Mouse (Mus musculus) CH12.LX (cell line): ENCODE measurements around the gene Slc43a1.

Experiments used
- CHD2 ChIP-seq: IDR thresholded peaks from 2 replicates; pipeline ENCODE4 v1.6.1; 2011; ENCODE audit warnings: low read length, improper control_type of control experiment
- CTCF ChIP-seq, 2 experiments: IDR thresholded peaks in 1 of 2; conservative IDR thresholded peaks in 1 of 2; 2 replicates each; pipeline ENCODE4 v1.5.1; 2011 to 2012; ENCODE audit warnings: low read depth in 2 of 2, low read length in 2 of 2, improper control_type of control experiment in 1 of 2, inconsistent platforms in 1 of 2, mild to moderate bottlenecking in 1 of 2, moderate library complexity in 1 of 2
- HCFC1 ChIP-seq: IDR thresholded peaks from 2 replicates; pipeline ENCODE4 v1.6.1; 2012; ENCODE audit warnings: low read depth, mild to moderate bottlenecking, inconsistent platforms, low read length, improper control_type of control experiment
- MAZ ChIP-seq: IDR thresholded peaks from 2 replicates; pipeline ENCODE4 v1.6.1; 2012; ENCODE audit warnings: low read depth, mild to moderate bottlenecking, inconsistent platforms, low read length, improper control_type of control experiment, moderate library complexity
- MEF2A ChIP-seq: IDR thresholded peaks from 2 replicates; pipeline ENCODE4 v1.6.1; 2014; ENCODE audit warnings: low read depth, mild to moderate bottlenecking, inconsistent platforms, low read length, improper control_type of control experiment, borderline replicate concordance
- MXI1 ChIP-seq: IDR thresholded peaks from 2 replicates; pipeline ENCODE4 v1.6.1; 2011; ENCODE audit warnings: mild to moderate bottlenecking, low read depth, low read length, improper control_type of control experiment
- POLR2A ChIP-seq: IDR thresholded peaks from 2 replicates; pipeline ENCODE4 v1.6.1; 2011; ENCODE audit warnings: low read depth, mild to moderate bottlenecking, improper control_type of control experiment, low read length
- TCF12 ChIP-seq: IDR thresholded peaks from 2 replicates; pipeline ENCODE4 v1.6.1; 2014; ENCODE audit warnings: low read depth, mild to moderate bottlenecking, inconsistent platforms, low read length, improper control_type of control experiment
- USF1 ChIP-seq: IDR thresholded peaks from 2 replicates; pipeline ENCODE4 v1.6.1; 2014; ENCODE audit warnings: low read depth, mild to moderate bottlenecking, inconsistent platforms, low read length, improper control_type of control experiment

DNA sequence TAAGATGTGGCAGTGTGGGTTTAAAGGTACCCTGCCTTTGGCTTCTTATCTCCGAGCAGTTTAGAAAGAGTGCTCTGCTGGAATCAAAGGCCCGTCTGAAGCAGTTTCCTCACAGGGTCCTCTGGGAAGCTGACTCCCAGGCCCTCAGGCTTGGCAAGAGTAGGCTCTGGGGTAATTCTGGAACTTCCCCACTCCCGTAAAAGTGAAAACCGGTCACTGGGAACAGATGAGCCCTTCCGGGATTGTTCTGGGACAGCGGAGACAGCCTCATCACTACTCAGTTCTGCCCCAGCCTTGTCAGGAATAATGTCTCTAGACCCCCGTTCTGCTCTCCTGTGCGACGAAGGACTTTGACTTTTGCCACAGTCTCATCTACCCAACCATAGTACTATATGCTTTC, 48.2 kb upstream of the Slc43a1 start:
- TF ChIP-seq TCF12: no peak
- TF ChIP-seq MXI1: no peak
- TF ChIP-seq MEF2A: no peak
- TF ChIP-seq POLR2A: no peak
- no peak for TF ChIP-seq CTCF (conservative IDR thresholded peaks at IDR 0.05 in 1 of 2, IDR thresholded peaks at IDR 0.05 in 1 of 2; ENCODE audit: low read depth in 2 of 2, low read length in 2 of 2)
- no peak for TF ChIP-seq USF1
- TF ChIP-seq CHD2: no peak
- TF ChIP-seq HCFC1: no peak
- TF ChIP-seq MAZ: no peak
